Mouse (Mus musculus): ENCODE measurements around the gene Gm7029. TPM values are rescaled to one million over a fixed set of nuclear protein-coding genes. Genes with fewer than 3 reads are reported as not detected.
"Not testable (repeated sequence)": the region's sequence is repeated elsewhere in the genome, so short reads cannot be mapped to it uniquely, and the experiment has no call there.

The Gm7029 gene
- not detected in 2 replicates for polyA plus RNA-seq (2015; fragmentation: Nextera tagmentation; extraction: Ambion mirVana)

DNA sequence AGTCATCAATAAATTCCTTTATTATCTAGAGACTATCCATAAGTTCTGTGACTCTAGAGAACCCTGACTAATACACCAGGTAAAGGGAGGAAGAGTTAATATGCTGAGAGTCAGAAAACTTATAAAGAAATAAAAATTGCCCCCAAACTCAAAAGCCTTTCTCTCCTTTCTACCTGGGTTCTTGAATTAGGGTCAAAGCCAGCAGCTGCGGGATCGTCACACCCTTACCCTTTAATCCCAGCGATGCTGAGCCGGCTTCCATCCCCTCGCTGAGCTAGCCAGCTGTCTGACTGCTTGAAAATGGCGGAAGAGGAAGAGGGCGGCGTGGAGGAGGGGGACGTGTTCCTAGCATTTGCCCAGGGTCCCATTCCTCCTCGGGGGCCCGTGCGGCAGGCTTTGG, at the start of gene Gm7029:
TSS of gene Gm7029 (plus strand) at position 301 of the 400 bp plus-strand sequence.
- H3K27me3 ChIP-seq (ENCODE audit: control insufficient read depth, insufficient read depth, low read length); H3K27ac ChIP-seq (ENCODE audit: low read length); H3K9me3 ChIP-seq (replicated peaks; ENCODE audit: control insufficient read depth, low read length); H3K4me2 ChIP-seq (ENCODE audit: low read depth, low read length); H3K9ac ChIP-seq (ENCODE audit: low read length); H3K4me1 ChIP-seq (ENCODE audit: control insufficient read depth, insufficient read depth, low read length); ATAC-seq (ENCODE audit: insufficient read depth, low FRiP score); H3K4me3 ChIP-seq (replicated peaks; ENCODE audit: low read length); H3K36me3 ChIP-seq (ENCODE audit: control insufficient read depth, insufficient read depth, low read length): not testable (repeated sequence)
- 89% methylated on average over 4 of the region's 12 CpGs for WGBS

DNA sequence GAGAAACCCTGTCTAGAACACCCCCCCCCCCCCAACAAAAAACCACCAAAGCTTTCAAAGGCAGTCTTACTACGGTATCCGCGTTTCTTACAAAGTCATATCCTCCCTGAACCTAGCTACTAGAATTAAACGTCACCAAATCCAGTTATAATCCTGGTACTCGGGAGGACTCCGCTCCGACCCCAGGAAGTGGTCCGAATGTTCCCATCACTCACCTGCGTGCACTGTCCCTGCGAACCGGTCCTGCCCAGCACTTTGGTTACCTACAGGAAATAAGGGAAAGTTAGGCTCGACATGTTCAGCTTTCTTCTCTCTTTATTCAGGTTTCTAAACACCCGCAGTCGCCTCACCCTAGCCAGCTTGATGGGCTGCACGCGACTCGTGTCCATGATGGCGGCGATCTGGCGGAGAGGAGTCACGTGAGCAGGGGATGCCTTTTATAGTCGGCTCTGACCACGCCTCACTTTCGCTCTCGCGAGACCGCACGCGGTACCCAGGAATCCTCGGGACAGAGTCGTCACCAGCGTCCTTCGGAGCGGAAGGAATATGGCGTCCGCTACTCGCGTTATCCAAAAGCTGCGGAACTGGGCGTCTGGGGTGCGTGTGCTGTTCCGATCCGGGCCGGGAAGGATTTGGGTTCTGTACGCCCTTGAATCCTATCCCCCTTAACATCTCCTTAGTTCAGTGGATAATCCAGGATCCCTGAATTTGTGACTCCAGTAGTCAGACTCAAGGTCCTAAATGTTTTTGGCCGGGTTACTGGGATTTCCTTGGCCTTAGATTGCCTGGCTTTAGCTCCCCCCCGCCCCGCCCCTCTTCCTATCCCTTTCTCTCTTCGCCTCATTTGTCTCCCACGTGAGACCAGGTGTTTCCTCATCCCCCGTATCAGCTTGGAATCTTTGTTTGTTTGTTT, 49.3 kb upstream of the Gm7029 start, which contains the start of the genes Rps28 and Ndufa7:
TSS of gene Rps28 (minus strand) at position 479 of the 913 bp plus-strand sequence.
TSS of gene Ndufa7 (plus strand) at position 489 of the 913 bp plus-strand sequence.
- WGBS: under 1% methylated on average over 51 of the region's 51 CpGs
- Histone ChIP-seq H3K27me3 (ENCODE audit: control insufficient read depth, insufficient read depth, low read length) (no peaks in the 10 kb centered on the region), H3K4me2 (ENCODE audit: low read depth, low read length) (peak within 1 kb of the TSS; percentile 86), H3K27ac (ENCODE audit: low read length) (peak within 1 kb of the TSS; percentile 90), H3K4me1 (ENCODE audit: control insufficient read depth, insufficient read depth, low read length) (peaks cover 28% of the 10 kb centered on the region), H3K9ac (ENCODE audit: low read length) (peak within 1 kb of the TSS; percentile 89), H3K4me3 (replicated peaks; ENCODE audit: low read length) (peak within 1 kb of the TSS; percentile 83), H3K9me3 (replicated peaks; ENCODE audit: control insufficient read depth, low read length) (no peaks in the 10 kb centered on the region), H3K36me3 (ENCODE audit: control insufficient read depth, insufficient read depth, low read length) (peaks cover 14% of the 10 kb centered on the region)
- peak; percentile 94 for ATAC-seq (ENCODE audit: insufficient read depth, low FRiP score)

GRCm38 (mm10) chr17:33824997-33825330, 48.7 kb upstream of the Gm7029 start:
- WGBS: 4% methylated on average over 6 of the region's 6 CpGs
- not testable (repeated sequence) for ATAC-seq (ENCODE audit: insufficient read depth, low FRiP score); H3K27me3 ChIP-seq (ENCODE audit: control insufficient read depth, insufficient read depth, low read length); H3K9me3 ChIP-seq (replicated peaks; ENCODE audit: control insufficient read depth, low read length)
- H3K4me2 ChIP-seq (ENCODE audit: low read depth, low read length): peak overlapping the region; percentile 86
- peaks cover 18% of the 10 kb centered on the region for H3K36me3 ChIP-seq (ENCODE audit: control insufficient read depth, insufficient read depth, low read length)
- H3K9ac ChIP-seq (ENCODE audit: low read length): peak overlapping the region; percentile 77
- H3K4me3 ChIP-seq (replicated peaks; ENCODE audit: low read length): peak overlapping the region; percentile 83
- H3K27ac ChIP-seq (ENCODE audit: low read length): peak overlapping the region; percentile 90
- H3K4me1 ChIP-seq (ENCODE audit: control insufficient read depth, insufficient read depth, low read length): peaks cover 28% of the 10 kb centered on the region

- peak overlapping the region; percentile 15; the same call in 1 of the 2 replicates for H3K9ac ChIP-seq (ENCODE audit: low read length)
- peak overlapping the region; percentile 83 for H3K4me3 ChIP-seq (replicated peaks; ENCODE audit: low read length)
- peak overlapping the region; percentile 86 for H3K4me2 ChIP-seq (ENCODE audit: low read depth, low read length)
- H3K4me1 ChIP-seq (ENCODE audit: control insufficient read depth, insufficient read depth, low read length): peaks cover 28% of the 10 kb centered on the region
- H3K27me3 ChIP-seq (ENCODE audit: control insufficient read depth, insufficient read depth, low read length): no peaks in the 10 kb centered on the region
- peaks cover 19% of the 10 kb centered on the region; the same call in 1 of the 2 replicates for H3K36me3 ChIP-seq (ENCODE audit: control insufficient read depth, insufficient read depth, low read length)
- ATAC-seq (ENCODE audit: insufficient read depth, low FRiP score): no peak
- H3K27ac ChIP-seq (ENCODE audit: low read length): no peak overlapping the region
- H3K9me3 ChIP-seq (replicated peaks; ENCODE audit: control insufficient read depth, low read length): no peaks in the 10 kb centered on the region
- WGBS: 88% methylated on average over 8 of the region's 8 CpGs
Measured at GRCm38 (mm10) chr17:33825462-33825861, 48.2 kb upstream of the Gm7029 start.

DNA sequence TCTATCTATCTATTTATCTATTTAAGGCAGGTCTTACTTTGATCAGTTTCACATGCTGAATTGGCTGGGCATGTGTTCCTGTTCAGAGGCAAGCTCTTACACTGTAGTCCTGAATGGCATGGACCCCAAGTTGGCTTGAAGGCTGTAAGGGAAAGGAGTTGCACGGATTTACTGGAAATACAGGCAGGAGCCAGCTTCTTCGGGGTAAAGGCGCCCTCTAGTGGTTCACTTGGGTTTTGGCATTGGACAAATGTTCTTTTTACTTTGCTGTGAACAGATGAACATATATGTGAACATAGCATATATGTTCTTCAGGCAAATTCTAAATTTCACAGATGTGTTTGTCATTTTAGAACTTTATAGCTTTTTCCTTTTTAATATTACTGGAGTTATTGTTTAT, 46.8 kb upstream of the Gm7029 start:
- H3K27me3 ChIP-seq (ENCODE audit: control insufficient read depth, insufficient read depth, low read length): no peaks in the 10 kb centered on the region

DNA sequence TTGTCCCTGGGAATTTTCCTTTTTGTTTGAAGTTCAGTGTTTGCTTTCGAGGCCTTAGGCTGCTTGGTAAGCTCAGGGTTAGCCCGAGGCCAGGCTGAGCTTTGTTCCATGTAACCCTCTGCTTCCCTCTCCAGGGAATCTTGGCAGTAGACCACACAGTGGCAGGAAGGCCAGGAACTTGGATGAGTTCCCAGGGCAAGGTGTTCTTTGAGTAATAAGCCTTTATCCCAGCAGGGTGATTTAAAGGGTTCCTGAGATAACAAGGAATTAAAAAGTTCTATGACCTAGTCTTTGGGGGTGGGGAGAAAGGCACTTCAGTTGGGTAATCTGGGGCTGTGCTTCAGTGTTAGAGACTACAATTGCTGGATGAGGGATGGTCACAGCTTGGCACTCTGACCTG, 44.7 kb upstream of the Gm7029 start:
- Histone ChIP-seq H3K4me1 (ENCODE audit: control insufficient read depth, insufficient read depth, low read length) (peaks cover 18% of the 10 kb centered on the region), H3K36me3 (ENCODE audit: control insufficient read depth, insufficient read depth, low read length) (peaks cover 22% of the 10 kb centered on the region; the same call in 1 of the 2 replicates), H3K27ac (ENCODE audit: low read length) (0 out of 2 replicates have a peak overlapping the region, but pooled peaks have one; percentile 31), H3K4me2 (ENCODE audit: low read depth, low read length) (no peak overlapping the region), H3K4me3 (replicated peaks; ENCODE audit: low read length) (no peak overlapping the region), H3K9ac (ENCODE audit: low read length) (no peak overlapping the region), H3K27me3 (ENCODE audit: control insufficient read depth, insufficient read depth, low read length) (no peaks in the 10 kb centered on the region), H3K9me3 (replicated peaks; ENCODE audit: control insufficient read depth, low read length) (no peaks in the 10 kb centered on the region)
- peak; percentile 72 for ATAC-seq (ENCODE audit: insufficient read depth, low FRiP score)
- 34% methylated on average over 2 of the region's 2 CpGs for WGBS

More for the DNA sequence above, 46.8 kb upstream of the Gm7029 start:
- Histone ChIP-seq H3K4me1 (ENCODE audit: control insufficient read depth, insufficient read depth, low read length) (peaks cover 25% of the 10 kb centered on the region), H3K36me3 (ENCODE audit: control insufficient read depth, insufficient read depth, low read length) (peaks cover 22% of the 10 kb centered on the region; the same call in 1 of the 2 replicates), H3K4me3 (replicated peaks; ENCODE audit: low read length) (no peak overlapping the region), H3K4me2 (ENCODE audit: low read depth, low read length) (no peak overlapping the region), H3K27ac (ENCODE audit: low read length) (no peak overlapping the region), H3K9me3 (replicated peaks; ENCODE audit: control insufficient read depth, low read length) (no peaks in the 10 kb centered on the region), H3K9ac (ENCODE audit: low read length) (no peak overlapping the region)
- WGBS: 0% methylated on average over 3 of the region's 3 CpGs
- no peak for ATAC-seq (ENCODE audit: insufficient read depth, low FRiP score)

GRCm38 (mm10) chr17:33829561-33829960, 44.1 kb upstream of the Gm7029 start:
- 90% methylated on average over 10 of the region's 10 CpGs for WGBS
- Histone ChIP-seq H3K4me3 (replicated peaks; ENCODE audit: low read length) (no peak overlapping the region), H3K27me3 (ENCODE audit: control insufficient read depth, insufficient read depth, low read length) (no peaks in the 10 kb centered on the region), H3K9ac (ENCODE audit: low read length) (no peak overlapping the region), H3K9me3 (replicated peaks; ENCODE audit: control insufficient read depth, low read length) (no peaks in the 10 kb centered on the region), H3K27ac (ENCODE audit: low read length) (0 out of 2 replicates have a peak overlapping the region, but pooled peaks have one; percentile 31), H3K4me1 (ENCODE audit: control insufficient read depth, insufficient read depth, low read length) (peaks cover 18% of the 10 kb centered on the region), H3K4me2 (ENCODE audit: low read depth, low read length) (no peak overlapping the region), H3K36me3 (ENCODE audit: control insufficient read depth, insufficient read depth, low read length) (peaks cover 22% of the 10 kb centered on the region; the same call in 1 of the 2 replicates)
- no peak for ATAC-seq (ENCODE audit: insufficient read depth, low FRiP score)

DNA sequence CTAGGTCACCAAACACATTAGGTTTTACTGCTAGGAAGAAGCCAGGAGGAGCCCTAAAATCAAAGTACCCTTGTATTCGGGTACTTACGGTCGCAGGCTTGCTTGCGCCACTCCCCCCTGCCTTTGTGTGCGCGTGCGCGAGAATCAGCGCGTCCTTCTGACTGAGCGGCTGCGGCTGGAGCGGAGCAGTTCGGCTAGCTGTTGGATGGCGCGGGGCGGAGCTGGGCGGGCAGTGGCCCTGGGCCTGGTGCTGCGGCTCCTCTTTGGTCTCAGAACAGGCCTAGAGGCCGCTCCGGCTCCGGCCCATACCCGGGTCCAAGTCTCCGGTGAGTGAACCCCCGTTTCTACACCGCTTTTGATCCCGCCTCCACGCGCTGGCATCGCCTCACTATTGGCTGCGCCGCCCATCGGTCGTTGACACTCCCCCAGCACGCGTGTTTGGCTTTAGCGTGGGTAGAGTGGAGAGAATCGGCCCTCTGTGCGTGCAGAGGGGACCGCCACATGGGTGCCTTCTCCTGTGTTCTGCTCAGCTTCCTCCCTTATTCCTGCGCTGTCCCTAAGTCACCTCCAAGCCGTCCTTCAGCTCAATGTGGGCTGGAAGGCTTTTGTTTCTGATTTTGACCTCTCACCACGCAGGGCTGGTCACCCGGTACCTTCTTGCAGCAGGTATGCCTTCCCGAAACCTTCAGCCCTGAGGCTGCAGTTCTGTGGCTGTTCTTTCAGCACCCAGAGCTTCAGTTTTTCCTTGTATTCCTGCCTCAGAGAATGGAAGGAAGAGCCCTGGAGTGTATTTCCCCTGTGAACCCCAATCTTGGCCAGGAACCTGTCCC, 30.5 kb upstream of the Gm7029 start, which contains the start of gene Cd320:
TSS of gene Cd320 (plus strand) at position 126 of the 830 bp plus-strand sequence.
- no peaks in the 10 kb centered on the region for H3K27me3 ChIP-seq (ENCODE audit: control insufficient read depth, insufficient read depth, low read length)
- no peaks in the 10 kb centered on the region for H3K36me3 ChIP-seq (ENCODE audit: control insufficient read depth, insufficient read depth, low read length)
- no peak within 1 kb of the TSS for H3K27ac ChIP-seq (ENCODE audit: low read length)
- H3K4me2 ChIP-seq (ENCODE audit: low read depth, low read length): peak within 1 kb of the TSS; percentile 98
- H3K9me3 ChIP-seq (replicated peaks; ENCODE audit: control insufficient read depth, low read length): no peaks in the 10 kb centered on the region
- peak within 1 kb of the TSS; percentile 85 for H3K9ac ChIP-seq (ENCODE audit: low read length)
- peak; percentile 93 for ATAC-seq (ENCODE audit: insufficient read depth, low FRiP score)
- H3K4me1 ChIP-seq (ENCODE audit: control insufficient read depth, insufficient read depth, low read length): peaks cover 11% of the 10 kb centered on the region; the same call in 1 of the 2 replicates
- WGBS: under 1% methylated on average over 45 of the region's 45 CpGs
- peak within 1 kb of the TSS; percentile 95 for H3K4me3 ChIP-seq (replicated peaks; ENCODE audit: low read length)

All from stomach, embryonic 16.5 days (tissue).